Mouse (Mus musculus): ENCODE data around the gene Ninj2. TPM values are rescaled to one million over a fixed set of nuclear protein-coding genes. Genes with fewer than 3 reads are reported as not detected.

Ninj2 gene
- polyA plus RNA-seq, 1 experiment from 2014 or later: not detected

DNA sequence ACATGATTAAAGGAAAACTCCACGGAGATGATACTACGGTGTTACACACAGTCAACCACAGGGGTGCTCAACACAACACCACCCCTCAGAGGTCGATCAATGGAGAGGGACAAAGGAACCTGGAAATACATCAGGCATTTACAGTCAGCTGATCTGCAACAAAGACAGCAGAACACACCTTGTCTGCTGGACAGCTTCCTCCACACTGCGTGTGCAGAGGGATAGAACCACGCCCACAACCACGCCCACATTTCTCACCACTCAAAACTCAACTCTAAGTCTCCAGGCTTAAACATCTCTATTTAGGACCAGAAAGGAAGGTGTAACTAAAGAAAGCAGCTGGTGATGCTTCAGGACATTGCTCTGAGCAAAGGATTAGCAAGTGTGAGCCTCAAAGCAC lies 118.4 kb downstream of the Ninj2 start:
- Histone ChIP-seq H3K4me3 (ENCODE audit: low read depth, low read length) (no peak overlapping the region), H3K9ac (ENCODE audit: low read length) (no peak overlapping the region), H3K4me1 (ENCODE audit: control insufficient read depth, insufficient read depth, low read length) (no peaks in the 10 kb centered on the region), H3K27ac (ENCODE audit: low read depth, low read length) (no peak overlapping the region), H3K27me3 (ENCODE audit: control insufficient read depth, insufficient read depth, low read length) (no peaks in the 10 kb centered on the region), H3K4me2 (no peak overlapping the region), H3K36me3 (ENCODE audit: control insufficient read depth, insufficient read depth, low read length) (no peaks in the 10 kb centered on the region), H3K9me3 (ENCODE audit: control insufficient read depth, low read length) (no peaks in the 10 kb centered on the region)
- 87% methylated on average over 6 of the region's 6 CpGs for WGBS
- ATAC-seq (ENCODE audit: low FRiP score): no peak
- no peak for DNase-seq (ENCODE audit: low spot score, missing footprints)

DNA sequence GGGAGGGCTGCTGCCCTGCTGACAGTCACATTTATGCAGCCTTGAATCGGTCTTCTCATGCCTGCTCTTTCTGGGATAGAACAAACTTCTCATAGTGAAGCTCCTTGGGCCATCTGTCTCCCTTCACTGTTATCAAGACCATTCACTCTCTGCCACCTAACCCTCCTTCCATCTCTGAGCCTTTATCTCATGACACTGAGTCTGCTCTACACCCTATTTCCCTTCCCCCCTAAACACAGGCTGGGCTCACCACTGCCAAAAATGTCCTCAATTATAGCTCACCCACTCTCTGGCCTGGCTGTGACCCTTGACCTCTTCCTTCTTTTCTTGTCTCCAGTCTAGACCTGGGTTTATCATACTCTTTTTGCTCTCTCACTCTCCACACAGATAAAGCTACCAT lies 123.6 kb downstream of the Ninj2 start:
- no peak overlapping the region for H3K4me3 ChIP-seq (ENCODE audit: low read depth, low read length)
- no peak for ATAC-seq (ENCODE audit: low FRiP score)

GRCm38 (mm10) chr6:120219281-120219680 lies 126.1 kb downstream of the Ninj2 start:
- Histone ChIP-seq H3K36me3 (ENCODE audit: control insufficient read depth, insufficient read depth, low read length) (no peaks in the 10 kb centered on the region), H3K4me3 (ENCODE audit: low read depth, low read length) (no peak overlapping the region), H3K27me3 (ENCODE audit: control insufficient read depth, insufficient read depth, low read length) (no peaks in the 10 kb centered on the region), H3K4me1 (ENCODE audit: control insufficient read depth, insufficient read depth, low read length) (no peaks in the 10 kb centered on the region), H3K9me3 (ENCODE audit: control insufficient read depth, low read length) (no peaks in the 10 kb centered on the region), H3K27ac (ENCODE audit: low read depth, low read length) (no peak overlapping the region), H3K9ac (ENCODE audit: low read length) (no peak overlapping the region), H3K4me2 (no peak overlapping the region)
- ATAC-seq (ENCODE audit: low FRiP score): no peak
- no peak for DNase-seq (ENCODE audit: low spot score, missing footprints)
- 91% methylated on average over 2 of the region's 2 CpGs for WGBS

More for the DNA sequence above, 123.6 kb downstream of the Ninj2 start:
- no peak for DNase-seq (ENCODE audit: low spot score, missing footprints)
- WGBS: 88% methylated on average over 1 of the region's 1 CpGs
- Histone ChIP-seq H3K4me2 (no peak overlapping the region), H3K27me3 (ENCODE audit: control insufficient read depth, insufficient read depth, low read length) (no peaks in the 10 kb centered on the region), H3K36me3 (ENCODE audit: control insufficient read depth, insufficient read depth, low read length) (no peaks in the 10 kb centered on the region), H3K4me1 (ENCODE audit: control insufficient read depth, insufficient read depth, low read length) (no peaks in the 10 kb centered on the region), H3K9me3 (ENCODE audit: control insufficient read depth, low read length) (no peaks in the 10 kb centered on the region), H3K9ac (ENCODE audit: low read length) (no peak overlapping the region), H3K27ac (ENCODE audit: low read depth, low read length) (no peak overlapping the region)

- ATAC-seq (ENCODE audit: low FRiP score): no peak
- DNase-seq (ENCODE audit: low spot score, missing footprints): no peak
- Histone ChIP-seq H3K4me1 (ENCODE audit: control insufficient read depth, insufficient read depth, low read length) (no peaks in the 10 kb centered on the region), H3K9ac (ENCODE audit: low read length) (no peak overlapping the region), H3K4me3 (ENCODE audit: low read depth, low read length) (no peak overlapping the region), H3K4me2 (no peak overlapping the region), H3K27ac (ENCODE audit: low read depth, low read length) (no peak overlapping the region), H3K9me3 (ENCODE audit: control insufficient read depth, low read length) (no peaks in the 10 kb centered on the region), H3K27me3 (ENCODE audit: control insufficient read depth, insufficient read depth, low read length) (no peaks in the 10 kb centered on the region), H3K36me3 (ENCODE audit: control insufficient read depth, insufficient read depth, low read length) (no peaks in the 10 kb centered on the region)
- WGBS: 26% methylated on average over 6 of the region's 6 CpGs
Observed at GRCm38 (mm10) chr6:120222669-120223068, 129.5 kb downstream of the Ninj2 start.

- no peaks in the 10 kb centered on the region for H3K9me3 ChIP-seq (ENCODE audit: control insufficient read depth, low read length)
- H3K27me3 ChIP-seq (ENCODE audit: control insufficient read depth, insufficient read depth, low read length): no peaks in the 10 kb centered on the region
- no peaks in the 10 kb centered on the region for H3K36me3 ChIP-seq (ENCODE audit: control insufficient read depth, insufficient read depth, low read length)
- H3K9ac ChIP-seq (ENCODE audit: low read length): no peak overlapping the region
- H3K4me1 ChIP-seq (ENCODE audit: control insufficient read depth, insufficient read depth, low read length): peaks cover under 1% of the 10 kb centered on the region; the same call in 1 of the 2 replicates
- no peak overlapping the region for H3K4me3 ChIP-seq (ENCODE audit: low read depth, low read length)
- 57% methylated on average over 6 of the region's 6 CpGs for WGBS
- H3K27ac ChIP-seq (ENCODE audit: low read depth, low read length): no peak overlapping the region
- ATAC-seq (ENCODE audit: low FRiP score) (no peak), DNase-seq (ENCODE audit: low spot score, missing footprints) (no peak)
- no peak overlapping the region for H3K4me2 ChIP-seq
Observed at GRCm38 (mm10) chr6:120225355-120225754, 132.2 kb downstream of the Ninj2 start.

DNA sequence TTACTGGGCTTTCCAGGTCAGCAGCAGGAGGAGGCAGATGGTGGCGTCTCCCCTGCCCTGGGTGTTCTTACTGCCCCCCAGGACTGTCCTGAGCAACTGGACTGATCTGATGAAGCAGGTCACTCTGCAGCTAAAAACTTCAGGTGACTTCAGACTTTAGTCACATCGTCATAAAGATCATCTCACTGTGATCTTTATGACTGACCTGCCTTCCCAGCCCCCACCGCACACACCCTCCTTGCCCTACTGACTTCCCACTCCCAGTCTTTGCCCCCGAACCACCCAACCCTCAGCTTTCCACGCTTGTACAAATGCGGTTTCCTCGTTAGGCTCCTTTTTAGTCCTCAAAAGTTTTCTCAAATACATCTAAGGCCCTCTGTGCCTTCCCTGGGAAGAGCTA lies 133.9 kb downstream of the Ninj2 start:
- ATAC-seq (ENCODE audit: low FRiP score) (no peak), DNase-seq (ENCODE audit: low spot score, missing footprints) (no peak)
- Histone ChIP-seq H3K4me2 (no peak overlapping the region), H3K9me3 (ENCODE audit: control insufficient read depth, low read length) (no peaks in the 10 kb centered on the region), H3K4me3 (ENCODE audit: low read depth, low read length) (no peak overlapping the region), H3K27ac (ENCODE audit: low read depth, low read length) (no peak overlapping the region), H3K9ac (ENCODE audit: low read length) (no peak overlapping the region), H3K4me1 (ENCODE audit: control insufficient read depth, insufficient read depth, low read length) (peaks cover 4% of the 10 kb centered on the region; the same call in 1 of the 2 replicates), H3K36me3 (ENCODE audit: control insufficient read depth, insufficient read depth, low read length) (no peaks in the 10 kb centered on the region), H3K27me3 (ENCODE audit: control insufficient read depth, insufficient read depth, low read length) (no peaks in the 10 kb centered on the region)
- 85% methylated on average over 7 of the region's 7 CpGs for WGBS

DNA sequence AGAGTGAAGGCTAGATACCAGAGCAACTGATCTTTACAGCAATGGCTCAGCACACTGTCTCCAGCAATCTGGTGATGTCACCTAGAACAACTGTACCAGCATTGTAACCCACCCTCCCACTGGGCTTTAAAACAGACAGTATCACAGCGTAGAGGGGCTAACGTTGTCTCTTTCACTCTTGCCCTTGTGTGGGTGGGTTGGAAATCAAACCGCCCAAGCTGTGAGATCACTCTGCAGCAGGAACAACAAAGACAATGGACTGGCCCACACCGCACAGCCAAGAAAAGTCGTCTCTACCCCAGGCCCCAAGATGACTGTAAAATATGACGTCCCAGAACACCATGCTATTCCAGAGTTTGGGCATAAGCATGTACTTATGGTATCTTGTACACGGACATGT lies 136.7 kb downstream of the Ninj2 start:
- H3K4me2 ChIP-seq: no peak overlapping the region

GRCm38 (mm10) chr6:120230441-120230840 lies 137.3 kb downstream of the Ninj2 start:
- 18% methylated on average over 1 of the region's 1 CpGs for WGBS
- Histone ChIP-seq H3K4me3 (ENCODE audit: low read depth, low read length) (no peak overlapping the region), H3K4me1 (ENCODE audit: control insufficient read depth, insufficient read depth, low read length) (peaks cover 4% of the 10 kb centered on the region; the same call in 1 of the 2 replicates)

More for the DNA sequence above, 136.7 kb downstream of the Ninj2 start:
- ATAC-seq (ENCODE audit: low FRiP score): no peak
- no peak for DNase-seq (ENCODE audit: low spot score, missing footprints)
- Histone ChIP-seq H3K9me3 (ENCODE audit: control insufficient read depth, low read length) (no peaks in the 10 kb centered on the region), H3K4me3 (ENCODE audit: low read depth, low read length) (no peak overlapping the region), H3K27me3 (ENCODE audit: control insufficient read depth, insufficient read depth, low read length) (no peaks in the 10 kb centered on the region), H3K36me3 (ENCODE audit: control insufficient read depth, insufficient read depth, low read length) (no peaks in the 10 kb centered on the region), H3K9ac (ENCODE audit: low read length) (no peak overlapping the region), H3K4me1 (ENCODE audit: control insufficient read depth, insufficient read depth, low read length) (peaks cover 4% of the 10 kb centered on the region; the same call in 1 of the 2 replicates), H3K27ac (ENCODE audit: low read depth, low read length) (no peak overlapping the region)
- WGBS: 68% methylated on average over 7 of the region's 7 CpGs

DNA sequence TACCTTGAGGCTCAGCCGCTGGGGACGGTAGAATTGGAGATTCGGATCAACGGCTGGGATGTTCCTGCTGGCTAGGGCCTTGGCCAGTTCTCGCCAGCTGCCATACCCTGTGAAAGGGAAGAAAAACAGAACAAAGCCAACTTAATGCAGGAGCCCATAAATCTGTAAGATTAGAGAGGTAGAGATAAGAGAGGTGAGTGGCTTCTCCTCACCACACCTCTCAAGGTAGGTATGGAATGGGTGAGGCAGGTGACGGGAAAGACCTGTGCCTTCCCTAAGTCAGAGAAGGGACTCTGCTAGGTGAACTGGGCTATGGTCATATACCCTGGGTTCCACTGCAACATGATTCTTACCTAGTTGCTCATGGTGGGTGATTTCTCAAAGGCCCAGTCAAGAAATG lies 139.7 kb downstream of the Ninj2 start:
- H3K9me3 ChIP-seq (ENCODE audit: control insufficient read depth, low read length): no peaks in the 10 kb centered on the region

More at GRCm38 (mm10) chr6:120230441-120230840, 137.3 kb downstream of the Ninj2 start:
- no peaks in the 10 kb centered on the region for H3K36me3 ChIP-seq (ENCODE audit: control insufficient read depth, insufficient read depth, low read length)
- ATAC-seq (ENCODE audit: low FRiP score) (no peak), DNase-seq (ENCODE audit: low spot score, missing footprints) (no peak)
- H3K9me3 ChIP-seq (ENCODE audit: control insufficient read depth, low read length): no peaks in the 10 kb centered on the region
- no peak overlapping the region for H3K27ac ChIP-seq (ENCODE audit: low read depth, low read length)
- no peak overlapping the region for H3K4me2 ChIP-seq
- no peaks in the 10 kb centered on the region for H3K27me3 ChIP-seq (ENCODE audit: control insufficient read depth, insufficient read depth, low read length)
- no peak overlapping the region for H3K9ac ChIP-seq (ENCODE audit: low read length)

More for the DNA sequence above, 139.7 kb downstream of the Ninj2 start:
- Histone ChIP-seq H3K4me1 (ENCODE audit: control insufficient read depth, insufficient read depth, low read length) (peaks cover 4% of the 10 kb centered on the region; the same call in 1 of the 2 replicates), H3K4me3 (ENCODE audit: low read depth, low read length) (no peak overlapping the region), H3K4me2 (no peak overlapping the region), H3K36me3 (ENCODE audit: control insufficient read depth, insufficient read depth, low read length) (no peaks in the 10 kb centered on the region), H3K27ac (ENCODE audit: low read depth, low read length) (no peak overlapping the region), H3K27me3 (ENCODE audit: control insufficient read depth, insufficient read depth, low read length) (no peaks in the 10 kb centered on the region), H3K9ac (ENCODE audit: low read length) (no peak overlapping the region)
- WGBS: 91% methylated on average over 6 of the region's 6 CpGs
- DNase-seq (ENCODE audit: low spot score, missing footprints) (no peak), ATAC-seq (ENCODE audit: low FRiP score) (no peak)

Data from midbrain, embryonic 11.5 days (tissue).